Mouse (Mus musculus): ENCODE measurements around the gene Rdh16f1.

The Rdh16f1 gene

GRCm38 (mm10) chr10:127759181-127760110 is at the start of gene Rdh16f1, which contains the start of gene Rdh1:
Gene Rdh16f1, plus strand, starts transcription at chr10:127759787.
Gene Rdh1, plus strand, starts transcription at chr10:127759721.
- DNase-seq: no peak

GRCm38 (mm10) chr10:127710331-127710730 is 49.3 kb upstream of the Rdh16f1 start:
- no peak for DNase-seq

GRCm38 (mm10) chr10:127712736-127713135 is 46.9 kb upstream of the Rdh16f1 start:
- no peak for DNase-seq

GRCm38 (mm10) chr10:127721671-127722418 is 37.7 kb upstream of the Rdh16f1 start:
- no peak for DNase-seq

- DNase-seq: no peak
These were observed 35.4 kb upstream of the Rdh16f1 start, which contains the start of gene Tac2 for GRCm38 (mm10) chr10:127724178-127724577. Gene Tac2, plus strand, starts transcription at chr10:127724478.

GRCm38 (mm10) chr10:127725136-127725535 is 34.5 kb upstream of the Rdh16f1 start:
- DNase-seq: no peak

- no peak for DNase-seq
These were observed 31.1 kb upstream of the Rdh16f1 start for GRCm38 (mm10) chr10:127728437-127728836.

GRCm38 (mm10) chr10:127730285-127730932 is 29.2 kb upstream of the Rdh16f1 start:
- no peak for DNase-seq

- no peak for DNase-seq
These were observed 28.7 kb upstream of the Rdh16f1 start for GRCm38 (mm10) chr10:127730933-127731310.

GRCm38 (mm10) chr10:127731397-127731796 is 28.2 kb upstream of the Rdh16f1 start:
- DNase-seq: no peak

GRCm38 (mm10) chr10:127734434-127734833 is 25.2 kb upstream of the Rdh16f1 start:
- DNase-seq: no peak

- no peak for DNase-seq
These were observed 23.3 kb upstream of the Rdh16f1 start for GRCm38 (mm10) chr10:127736266-127736665.

GRCm38 (mm10) chr10:127736916-127737315 is 22.7 kb upstream of the Rdh16f1 start:
- no peak for DNase-seq

- DNase-seq: no peak
These were observed 22.0 kb upstream of the Rdh16f1 start for GRCm38 (mm10) chr10:127737552-127737951.

- DNase-seq: no peak
These were observed 21.3 kb upstream of the Rdh16f1 start for GRCm38 (mm10) chr10:127738151-127738882.

- peak; percentile 81 for DNase-seq
These were observed 20.4 kb upstream of the Rdh16f1 start, which contains the start of gene Zbtb39 for GRCm38 (mm10) chr10:127739083-127739660. Gene Zbtb39, plus strand, starts transcription at chr10:127739538.

GRCm38 (mm10) chr10:127739661-127740161 is 19.9 kb upstream of the Rdh16f1 start:
- no peak for DNase-seq

- no peak for DNase-seq
These were observed 14.9 kb upstream of the Rdh16f1 start for GRCm38 (mm10) chr10:127744661-127745060.

GRCm38 (mm10) chr10:127745886-127746285 is 13.7 kb upstream of the Rdh16f1 start:
- DNase-seq: no peak

GRCm38 (mm10) chr10:127747254-127747653 is 12.3 kb upstream of the Rdh16f1 start:
- DNase-seq: no peak

GRCm38 (mm10) chr10:127748847-127749612 is 10.6 kb upstream of the Rdh16f1 start:
- DNase-seq: no peak

Data from right cerebral cortex, postnatal 14 days (tissue).